Mouse (Mus musculus): ENCODE data around the gene Rnh1. TPM values are rescaled to one million over a fixed set of nuclear protein-coding genes. Genes with fewer than 3 reads are reported as not detected.

The Rnh1 gene
- 51.1 and 53.5 TPM in 2 replicates for polyA plus RNA-seq (2015; fragmentation: Nextera tagmentation; extraction: Ambion mirVana)

GRCm38 (mm10) chr7:141172116-141173006 lies at the start of gene Rnh1:
Rnh1 (minus strand) TSS chr7:141172857.
- Histone ChIP-seq H3K4me1 (replicated peaks) (peaks cover 24% of the 10 kb centered on the region), H3K4me3 (peak within 1 kb of the TSS; percentile 51), H3K36me3 (no peaks in the 10 kb centered on the region), H3K4me2 (peak within 1 kb of the TSS; percentile 73), H3K27ac (peak within 1 kb of the TSS; percentile 97), H3K27me3 (no peaks in the 10 kb centered on the region), H3K9me3 (no peaks in the 10 kb centered on the region), H3K9ac (peak within 1 kb of the TSS; percentile 76)
- WGBS, result 4% methylated on average over 55 of the region's 55 CpGs
- ATAC-seq (ENCODE audit: low FRiP score), result peak; percentile 98

DNA sequence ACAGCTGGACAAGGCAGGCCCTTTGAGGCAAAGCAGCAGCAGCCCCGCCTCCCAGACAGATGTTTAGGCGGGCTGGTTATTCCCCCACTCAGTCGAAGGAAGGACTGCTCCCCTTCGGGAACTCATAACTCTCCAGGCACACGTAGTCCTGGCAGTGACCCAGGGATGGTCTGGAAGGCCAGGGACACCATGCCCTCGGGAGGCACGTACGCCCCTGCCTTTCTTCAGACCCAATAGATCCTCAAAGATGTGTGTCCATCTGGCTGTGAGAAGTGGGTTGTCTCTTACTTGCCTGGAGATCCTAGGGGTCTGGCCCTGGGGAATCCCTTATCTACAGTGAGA lies 49.4 kb upstream of the Rnh1 start:
- Histone ChIP-seq H3K4me3 (peak overlapping the region; percentile 43), H3K9ac (peak overlapping the region; percentile 67), H3K9me3 (no peaks in the 10 kb centered on the region), H3K27ac (peak overlapping the region; percentile 83), H3K36me3 (peaks cover 18% of the 10 kb centered on the region), H3K4me2 (peak overlapping the region; percentile 67), H3K4me1 (replicated peaks) (peaks cover 27% of the 10 kb centered on the region), H3K27me3 (no peaks in the 10 kb centered on the region)
- WGBS, result 16% methylated on average over 8 of the region's 8 CpGs
- no peak; the same call in 1 of the 2 replicates for ATAC-seq (ENCODE audit: low FRiP score)

GRCm38 (mm10) chr7:141221249-141222125 lies 48.8 kb upstream of the Rnh1 start:
- Histone ChIP-seq H3K27me3 (no peaks in the 10 kb centered on the region), H3K4me1 (replicated peaks) (peaks cover 34% of the 10 kb centered on the region), H3K9ac (peak overlapping the region; percentile 67), H3K4me3 (peak overlapping the region; percentile 43), H3K27ac (peak overlapping the region; percentile 83), H3K9me3 (no peaks in the 10 kb centered on the region), H3K36me3 (peaks cover 18% of the 10 kb centered on the region), H3K4me2 (peak overlapping the region; percentile 67)
- peak; percentile 97 for ATAC-seq (ENCODE audit: low FRiP score)
- 3% methylated on average over 41 of the region's 44 CpGs for WGBS

DNA sequence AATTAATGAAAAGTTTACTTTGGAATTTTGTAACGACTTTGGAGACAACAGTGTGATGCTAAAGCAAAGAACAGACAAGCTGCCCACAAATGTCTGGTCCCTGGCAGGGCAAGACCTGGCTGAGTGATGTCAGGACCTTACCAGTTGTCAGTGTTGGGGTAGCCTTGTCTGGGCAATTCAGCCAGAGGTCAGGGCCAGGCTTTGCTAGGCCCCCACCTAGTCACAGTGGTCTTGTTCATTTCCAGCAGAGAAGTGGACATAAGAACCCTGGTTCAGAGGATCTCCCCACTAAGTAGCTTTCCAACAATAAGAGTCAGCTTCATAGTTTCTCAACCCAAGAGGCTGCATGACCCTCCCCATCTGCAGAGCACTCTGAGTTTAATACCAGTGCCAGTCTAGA lies 47.7 kb upstream of the Rnh1 start:
- Histone ChIP-seq H3K9me3 (no peaks in the 10 kb centered on the region), H3K4me2 (peak overlapping the region; percentile 67), H3K27ac (no peak overlapping the region), H3K36me3 (peaks cover 18% of the 10 kb centered on the region), H3K27me3 (no peaks in the 10 kb centered on the region), H3K4me1 (replicated peaks) (peaks cover 40% of the 10 kb centered on the region), H3K9ac (0 out of 2 replicates have a peak overlapping the region, but pooled peaks have one; percentile 67), H3K4me3 (no peak overlapping the region)
- ATAC-seq (ENCODE audit: low FRiP score), result no peak
- WGBS, result 73% methylated on average over 1 of the region's 1 CpGs

DNA sequence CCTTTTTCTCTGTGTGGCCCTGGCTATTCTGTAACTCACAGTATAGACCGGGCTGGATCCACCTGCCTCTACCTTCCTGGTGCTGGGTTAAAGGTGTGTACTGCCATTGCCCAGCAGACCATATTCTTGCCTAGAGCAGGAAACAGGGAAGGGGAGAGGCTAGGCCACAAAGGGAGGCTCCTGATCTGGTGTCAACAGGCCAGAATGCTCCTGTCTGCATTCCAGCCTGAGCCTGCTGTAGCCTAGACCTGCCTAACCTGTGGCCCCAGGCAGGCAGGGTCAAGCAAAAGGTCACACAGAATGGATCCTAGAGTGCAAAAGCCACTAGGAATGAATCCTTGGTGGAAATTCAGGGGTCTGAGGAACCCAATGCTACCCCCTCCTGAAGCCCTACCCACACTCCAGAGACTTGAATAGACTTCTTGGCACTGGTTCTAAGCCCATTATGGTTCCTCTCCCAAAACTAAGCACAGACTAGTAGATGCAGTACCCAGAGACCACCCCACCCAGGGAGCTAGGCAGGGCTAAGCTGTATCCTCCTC lies 47.0 kb upstream of the Rnh1 start:
- H3K27ac ChIP-seq, result no peak overlapping the region
- H3K9ac ChIP-seq, result no peak overlapping the region
- ATAC-seq (ENCODE audit: low FRiP score), result no peak
- peaks cover 18% of the 10 kb centered on the region for H3K36me3 ChIP-seq
- H3K4me3 ChIP-seq, result no peak overlapping the region
- H3K4me2 ChIP-seq, result no peak overlapping the region
- H3K4me1 ChIP-seq (replicated peaks), result peaks cover 47% of the 10 kb centered on the region
- H3K27me3 ChIP-seq, result no peaks in the 10 kb centered on the region
- H3K9me3 ChIP-seq, result no peaks in the 10 kb centered on the region
- WGBS, result 94% methylated on average over 1 of the region's 1 CpGs

DNA sequence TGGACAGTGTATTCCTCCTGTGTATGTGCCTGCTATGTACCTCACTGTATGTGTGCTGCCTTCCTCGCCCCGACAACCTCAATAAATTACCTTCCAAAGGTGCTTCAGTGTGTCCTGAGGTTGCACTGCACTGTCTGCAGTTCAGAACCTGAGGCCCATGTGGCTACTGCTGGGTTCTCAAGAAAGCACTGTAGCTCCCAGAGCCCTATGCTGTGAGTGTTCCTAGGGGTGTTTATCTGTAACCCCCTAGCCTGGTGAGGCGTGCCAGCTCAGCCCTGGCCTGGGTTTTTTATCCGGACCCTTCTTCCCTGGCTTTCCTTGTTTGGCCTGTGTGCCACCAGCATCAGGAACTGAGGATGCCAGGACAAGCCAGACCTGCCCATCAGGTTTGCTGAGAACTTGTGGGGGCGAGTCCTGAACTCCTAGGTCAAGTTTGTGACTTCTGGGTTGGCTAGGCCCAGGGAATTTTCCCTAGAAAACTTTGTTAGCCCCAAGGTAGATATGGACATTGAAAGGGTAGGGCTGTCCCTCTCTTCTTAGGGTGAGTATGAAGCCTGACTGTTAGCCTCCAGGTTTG lies 46.0 kb upstream of the Rnh1 start:
- Histone ChIP-seq H3K27ac (no peak overlapping the region), H3K4me3 (no peak overlapping the region), H3K4me2 (no peak overlapping the region), H3K4me1 (replicated peaks) (peaks cover 50% of the 10 kb centered on the region), H3K27me3 (no peaks in the 10 kb centered on the region), H3K9me3 (no peaks in the 10 kb centered on the region), H3K9ac (0 out of 2 replicates have a peak overlapping the region, but pooled peaks have one; percentile 24), H3K36me3 (peaks cover 18% of the 10 kb centered on the region)
- WGBS, result 93% methylated on average over 5 of the region's 5 CpGs
- ATAC-seq (ENCODE audit: low FRiP score), result no peak

GRCm38 (mm10) chr7:141218141-141218540 lies 45.5 kb upstream of the Rnh1 start:
- 0 out of 2 replicates have a peak overlapping the region, but pooled peaks have one; percentile 24 for H3K9ac ChIP-seq
- WGBS, result 83% methylated on average over 3 of the region's 3 CpGs
- ATAC-seq (ENCODE audit: low FRiP score), result no peak

GRCm38 (mm10) chr7:141217343-141218013 lies 44.8 kb upstream of the Rnh1 start:
- H3K9ac ChIP-seq, result peak overlapping the region; percentile 26; the same call in 1 of the 2 replicates
- H3K4me2 ChIP-seq, result no peak overlapping the region
- ATAC-seq (ENCODE audit: low FRiP score), result no peak
- WGBS, result 94% methylated on average over 17 of the region's 17 CpGs
- peaks cover 46% of the 10 kb centered on the region for H3K4me1 ChIP-seq (replicated peaks)
- no peaks in the 10 kb centered on the region for H3K27me3 ChIP-seq
- H3K36me3 ChIP-seq, result peaks cover 18% of the 10 kb centered on the region
- no peak overlapping the region for H3K4me3 ChIP-seq
- no peaks in the 10 kb centered on the region for H3K9me3 ChIP-seq
- no peak overlapping the region for H3K27ac ChIP-seq

More at GRCm38 (mm10) chr7:141218141-141218540, 45.5 kb upstream of the Rnh1 start:
- Histone ChIP-seq H3K9me3 (no peaks in the 10 kb centered on the region), H3K27me3 (no peaks in the 10 kb centered on the region), H3K4me3 (no peak overlapping the region), H3K4me1 (replicated peaks) (peaks cover 50% of the 10 kb centered on the region), H3K27ac (no peak overlapping the region), H3K4me2 (no peak overlapping the region), H3K36me3 (peaks cover 18% of the 10 kb centered on the region)

DNA sequence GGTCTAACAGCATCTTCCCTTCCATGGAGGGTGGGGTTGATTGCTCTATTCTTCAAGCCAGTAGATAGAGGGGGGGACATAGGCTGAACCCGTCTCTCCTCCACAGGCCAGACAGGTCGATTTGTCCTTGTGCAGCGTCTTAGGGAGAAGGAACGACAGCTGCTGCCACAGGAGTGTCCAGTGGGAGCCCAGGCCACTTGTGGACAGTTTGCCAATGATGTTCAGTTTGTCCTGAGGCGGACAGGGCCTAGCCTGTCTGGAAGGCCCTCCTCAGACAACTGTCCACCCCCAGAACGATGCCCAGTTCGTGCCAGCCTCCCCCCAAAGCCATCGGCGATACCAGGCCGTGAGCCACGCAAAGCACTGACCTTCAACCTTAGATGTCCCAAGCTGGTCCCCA lies 44.2 kb upstream of the Rnh1 start:
- Histone ChIP-seq H3K27ac (no peak overlapping the region), H3K4me3 (peak overlapping the region; percentile 74), H3K4me2 (peak overlapping the region; percentile 92), H3K9ac (peak overlapping the region; percentile 74; the same call in 1 of the 2 replicates), H3K4me1 (replicated peaks) (peaks cover 40% of the 10 kb centered on the region), H3K27me3 (no peaks in the 10 kb centered on the region), H3K9me3 (no peaks in the 10 kb centered on the region), H3K36me3 (peaks cover 18% of the 10 kb centered on the region)
- ATAC-seq (ENCODE audit: low FRiP score), result no peak
- 92% methylated on average over 11 of the region's 11 CpGs for WGBS

- Histone ChIP-seq H3K4me1 (replicated peaks) (peaks cover 34% of the 10 kb centered on the region), H3K27me3 (no peaks in the 10 kb centered on the region), H3K36me3 (peaks cover 18% of the 10 kb centered on the region), H3K4me2 (peak overlapping the region; percentile 92), H3K9ac (peak overlapping the region; percentile 74), H3K4me3 (peak overlapping the region; percentile 74), H3K9me3 (no peaks in the 10 kb centered on the region), H3K27ac (peak overlapping the region; percentile 90)
- ATAC-seq (ENCODE audit: low FRiP score), result peak; percentile 69
- under 1% methylated on average over 42 of the region's 42 CpGs for WGBS
These were observed 43.5 kb upstream of the Rnh1 start for GRCm38 (mm10) chr7:141215880-141216733.

All from hindbrain, embryonic 13.5 days (tissue).